Mouse (Mus musculus) heart, embryonic 16.5 days (tissue): Measurements from ENCODE around the gene Ssh3. TPM values are rescaled to one million over a fixed set of nuclear protein-coding genes. Genes with fewer than 3 reads are reported as not detected.

ENCODE experiments used
- ATAC-seq: fragments of 200-750 bp; cut with Nextera tagmentation; replicated peaks from 2 replicates; pipeline ENCODE4 v1.8.0; 2017; ENCODE audit warnings: moderate number of reproducible peaks; ENCODE audit not compliant: insufficient read depth, low FRiP score; ENCODE audit errors: extremely low read depth
- H3K27ac ChIP-seq: fragments of 300-500 bp; sonication (generic); 2 replicates; pipeline ENCODE4 v1.5.1; 2014; ENCODE audit warnings: mild to moderate bottlenecking, low read length, control low read depth, moderate library complexity
- H3K27me3 ChIP-seq: fragments of 300-500 bp; sonication (generic); 2 replicates; pipeline ENCODE4 v1.6.1; 2014; ENCODE audit warnings: low read length, mixed read lengths; ENCODE audit not compliant: control insufficient read depth, insufficient read depth
- H3K36me3 ChIP-seq: fragments of 300-500 bp; sonication (generic); 2 replicates; pipeline ENCODE4 v1.6.1; 2014; ENCODE audit not compliant: control insufficient read depth, insufficient read depth
- H3K4me1 ChIP-seq: fragments of 300-500 bp; sonication (generic); 2 replicates; pipeline ENCODE4 v1.6.1; 2014; ENCODE audit warnings: low read length, mixed read lengths; ENCODE audit not compliant: control insufficient read depth, insufficient read depth
- H3K4me2 ChIP-seq: fragments of 300-500 bp; sonication (generic); 2 replicates; pipeline ENCODE4 v1.6.1; 2014; ENCODE audit warnings: low read depth, mild to moderate bottlenecking, control low read depth, low read length
- H3K4me3 ChIP-seq: fragments of 300-500 bp; sonication (generic); 2 replicates; pipeline ENCODE4 v1.5.1; 2014; ENCODE audit warnings: mild to moderate bottlenecking, control low read depth, low read length
- H3K9ac ChIP-seq: fragments of 300-500 bp; sonication (generic); 2 replicates; pipeline ENCODE4 v1.6.1; 2014; ENCODE audit warnings: low read length, control low read depth
- H3K9me3 ChIP-seq: fragments of 300-500 bp; sonication (generic); replicated peaks from 2 replicates; pipeline ENCODE4 v1.6.1; 2016; ENCODE audit warnings: low read length; ENCODE audit not compliant: control insufficient read depth
- WGBS: fragments of 180-500 bp; shearing (Covaris S2); extraction: QIAGEN DNeasy Blood & Tissue Kit; methylation state at CpG from one replicate; pipeline ENCODE4 v1.1.7; 2014; 5-methylcytosine and 5-hydroxymethylcytosine counted together
- polyA plus RNA-seq: library from polyadenylated mRNA; unstranded; fragments of >200 nt; fragmentation: Nextera tagmentation; extraction: Ambion mirVana; gene quantifications from 2 replicates; pipeline ENCODE4 v1.2.1, GENCODE M21; 2015

Gene Ssh3
- polyA plus RNA-seq, 1 experiment from 2014 or later = 8.3 TPM

DNA sequence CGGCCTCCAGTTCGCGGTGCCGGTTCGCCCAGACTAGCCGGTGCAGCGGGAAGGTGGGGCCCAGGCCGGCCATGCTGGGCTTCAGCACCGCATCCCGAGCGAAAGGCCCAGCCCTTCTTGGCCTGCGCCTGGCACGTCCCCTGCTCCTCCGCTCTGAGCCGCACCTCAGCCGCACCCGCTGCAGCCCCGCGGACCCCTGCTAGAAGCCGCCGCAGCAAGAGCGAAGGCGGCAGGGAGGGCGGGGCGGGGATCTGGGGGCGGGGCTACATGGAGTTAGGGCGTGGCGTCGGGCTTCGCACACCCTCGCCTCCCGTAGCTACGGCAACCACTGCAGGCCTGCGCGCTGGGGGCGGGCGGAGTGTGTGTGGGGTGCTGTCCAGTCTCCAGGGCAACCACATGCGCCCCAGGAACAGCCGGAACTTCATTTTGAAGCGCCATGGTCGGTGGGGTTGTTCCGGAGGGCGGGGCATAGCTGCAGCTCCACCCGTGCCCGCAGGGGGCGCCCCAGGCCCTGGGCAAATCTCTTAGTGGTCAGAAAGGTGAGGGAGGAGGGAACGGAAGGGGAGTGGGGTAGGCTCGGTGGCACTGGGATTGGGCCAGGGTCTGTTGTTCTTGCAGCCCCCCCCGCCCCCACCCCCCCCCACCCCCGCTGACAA lies 14.0 kb upstream of the Ssh3 start, which contains the start of gene Ankrd13d:
Gene Ankrd13d (minus strand): TSS at position 240 of the 656 bp plus-strand sequence.
- Histone ChIP-seq H3K4me1 (no peaks in the 10 kb centered on the region; the same call in 1 of the 2 replicates), H3K9ac (peak within 1 kb of the TSS; percentile 72), H3K36me3 (peaks cover 25% of the 10 kb centered on the region), H3K27me3 (no peaks in the 10 kb centered on the region), H3K9me3 (0 out of 2 replicates have a peak, but pooled peaks cover 3% of the 10 kb centered on the region), H3K4me3 (peak within 1 kb of the TSS; percentile 65), H3K27ac (no peak within 1 kb of the TSS; the same call in 1 of the 2 replicates), H3K4me2 (peak within 1 kb of the TSS; percentile 84)
- 0% methylated on average over 48 of the region's 50 CpGs for WGBS
- peak; percentile 90 for ATAC-seq

DNA sequence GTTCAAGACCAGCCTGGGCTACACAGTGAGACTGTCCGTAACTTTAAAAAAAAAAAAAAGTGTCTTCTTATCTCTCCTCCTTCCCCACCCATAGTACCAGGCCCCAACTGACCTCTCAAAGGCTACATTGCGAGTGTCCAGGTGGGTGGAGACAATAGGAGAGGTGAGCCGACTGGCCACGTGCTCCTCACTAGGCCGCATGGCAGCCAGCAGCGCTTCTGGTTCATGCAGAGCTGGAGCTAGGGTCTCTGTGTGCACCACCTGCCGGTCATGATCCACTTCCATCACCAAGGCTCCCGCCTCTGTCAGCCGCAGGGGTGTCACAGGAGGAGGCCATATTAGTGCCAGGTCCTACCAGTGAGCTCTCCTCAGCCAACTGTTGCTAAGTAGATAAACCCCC lies 11.4 kb upstream of the Ssh3 start:
- no peak overlapping the region for H3K27ac ChIP-seq
- H3K4me2 ChIP-seq = no peak overlapping the region
- no peak for ATAC-seq
- WGBS = 90% methylated on average over 9 of the region's 9 CpGs
- H3K9me3 ChIP-seq = peaks cover 7% of the 10 kb centered on the region; the same call in 1 of the 2 replicates
- H3K9ac ChIP-seq = no peak overlapping the region
- H3K36me3 ChIP-seq = peaks cover 6% of the 10 kb centered on the region
- H3K4me1 ChIP-seq = no peaks in the 10 kb centered on the region; the same call in 1 of the 2 replicates
- no peak overlapping the region for H3K4me3 ChIP-seq
- H3K27me3 ChIP-seq = no peaks in the 10 kb centered on the region

- Histone ChIP-seq H3K9me3 (peaks cover 7% of the 10 kb centered on the region; the same call in 1 of the 2 replicates), H3K4me2 (no peak overlapping the region), H3K36me3 (peaks cover 5% of the 10 kb centered on the region; the same call in 1 of the 2 replicates), H3K9ac (no peak overlapping the region), H3K27ac (no peak overlapping the region), H3K4me3 (no peak overlapping the region), H3K27me3 (no peaks in the 10 kb centered on the region), H3K4me1 (no peaks in the 10 kb centered on the region; the same call in 1 of the 2 replicates)
- WGBS = 96% methylated on average over 1 of the region's 1 CpGs
- no peak for ATAC-seq
These were observed 10.5 kb upstream of the Ssh3 start for GRCm38 (mm10) chr19:4279487-4279886.

GRCm38 (mm10) chr19:4270972-4271371 lies 2.0 kb upstream of the Ssh3 start:
- no peak for ATAC-seq
- Histone ChIP-seq H3K4me1 (peaks cover 14% of the 10 kb centered on the region; the same call in 1 of the 2 replicates), H3K4me2 (no peak overlapping the region), H3K9me3 (peaks cover 2% of the 10 kb centered on the region; the same call in 1 of the 2 replicates), H3K4me3 (no peak overlapping the region), H3K27me3 (no peaks in the 10 kb centered on the region), H3K36me3 (peaks cover under 1% of the 10 kb centered on the region; the same call in 1 of the 2 replicates), H3K9ac (no peak overlapping the region), H3K27ac (no peak overlapping the region)
- 88% methylated on average over 11 of the region's 11 CpGs for WGBS

DNA sequence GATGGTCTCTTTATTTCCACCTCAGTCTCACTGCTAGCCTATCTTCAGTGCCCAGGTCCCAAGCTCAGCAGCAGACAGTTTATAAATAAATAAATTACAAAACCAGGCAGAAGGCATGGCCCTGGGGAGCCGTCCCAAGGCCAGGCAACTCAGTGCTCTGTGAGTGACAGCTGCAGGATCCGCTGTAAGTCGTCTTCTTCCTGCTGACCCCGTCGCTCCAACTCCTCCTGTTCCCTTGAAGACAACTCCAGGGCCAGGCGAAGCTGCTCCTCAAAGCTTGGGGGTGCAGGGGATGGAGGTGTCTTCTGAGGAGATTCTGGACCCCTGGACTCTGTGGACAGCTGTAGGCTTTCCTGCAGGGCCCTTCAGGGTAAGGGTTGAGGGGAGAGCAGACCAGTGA lies 1.2 kb upstream of the Ssh3 start:
- Histone ChIP-seq H3K36me3 (no peaks in the 10 kb centered on the region), H3K27ac (no peak overlapping the region), H3K27me3 (no peaks in the 10 kb centered on the region), H3K4me1 (peaks cover 14% of the 10 kb centered on the region; the same call in 1 of the 2 replicates), H3K4me2 (no peak overlapping the region), H3K9ac (no peak overlapping the region), H3K4me3 (no peak overlapping the region), H3K9me3 (no peaks in the 10 kb centered on the region)
- ATAC-seq = no peak
- WGBS = 65% methylated on average over 6 of the region's 6 CpGs

GRCm38 (mm10) chr19:4265956-4266355 lies 3.0 kb downstream of the Ssh3 start:
- Histone ChIP-seq H3K36me3 (no peaks in the 10 kb centered on the region), H3K4me3 (no peak overlapping the region), H3K9me3 (no peaks in the 10 kb centered on the region), H3K27ac (no peak overlapping the region), H3K4me2 (no peak overlapping the region), H3K9ac (no peak overlapping the region), H3K4me1 (peaks cover 14% of the 10 kb centered on the region; the same call in 1 of the 2 replicates), H3K27me3 (no peaks in the 10 kb centered on the region)
- ATAC-seq = no peak
- WGBS = 64% methylated on average over 4 of the region's 4 CpGs

DNA sequence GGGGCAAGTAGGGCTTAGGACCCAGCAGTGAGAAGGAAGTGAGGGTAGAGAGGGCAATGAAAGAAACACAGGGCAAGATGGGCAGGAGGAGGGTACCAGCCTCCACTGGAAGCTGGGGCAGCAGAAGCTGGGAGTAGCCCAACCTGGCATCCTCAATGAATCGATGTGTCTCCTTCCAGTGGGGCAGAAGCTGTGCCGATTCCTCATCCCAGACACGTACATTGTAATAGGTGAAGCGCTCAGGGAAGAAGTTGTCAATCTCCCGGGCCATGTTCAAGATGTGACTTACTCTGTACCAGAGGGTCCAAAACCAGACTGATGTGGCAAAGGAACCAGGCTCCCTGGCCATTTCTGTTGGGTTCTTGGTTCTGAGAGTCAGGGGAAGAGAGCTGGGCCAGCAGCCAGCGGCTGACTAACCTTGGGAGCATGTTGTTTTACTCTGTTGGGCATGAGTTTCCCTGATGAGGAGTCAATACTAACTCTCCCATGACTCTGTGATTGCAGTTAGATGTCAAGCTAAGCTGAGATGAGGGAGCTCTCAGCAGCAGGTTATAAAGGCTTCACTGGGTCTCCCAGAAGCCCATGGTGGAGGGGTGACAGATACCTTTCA lies 4.7 kb downstream of the Ssh3 start:
- Histone ChIP-seq H3K4me3 (no peak overlapping the region), H3K36me3 (no peaks in the 10 kb centered on the region), H3K9me3 (no peaks in the 10 kb centered on the region), H3K27me3 (no peaks in the 10 kb centered on the region), H3K27ac (no peak overlapping the region), H3K9ac (no peak overlapping the region), H3K4me2 (no peak overlapping the region), H3K4me1 (peaks cover 12% of the 10 kb centered on the region; the same call in 1 of the 2 replicates)
- ATAC-seq = no peak
- 90% methylated on average over 6 of the region's 6 CpGs for WGBS

DNA sequence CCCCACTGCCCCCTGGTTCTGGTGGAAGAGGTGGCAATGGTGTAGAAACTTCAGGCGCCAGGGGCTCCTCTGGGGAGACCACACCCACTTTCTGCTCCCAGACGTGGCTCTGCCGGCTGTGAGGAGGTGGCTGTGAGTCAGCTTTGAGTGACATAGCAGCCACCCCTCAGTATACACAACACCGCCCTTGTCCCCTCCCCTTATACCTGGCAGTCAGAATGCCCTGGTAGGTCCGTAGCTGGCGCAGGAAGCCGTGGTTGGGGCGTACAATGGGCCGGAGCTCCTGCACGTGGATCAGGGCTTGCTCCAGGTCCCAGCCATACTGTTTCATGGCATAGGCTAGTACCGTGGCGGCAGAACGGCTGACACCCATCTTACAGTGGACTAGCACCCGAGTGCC lies 5.3 kb downstream of the Ssh3 start:
- no peaks in the 10 kb centered on the region for H3K9me3 ChIP-seq
- H3K4me3 ChIP-seq = no peak overlapping the region
- H3K27ac ChIP-seq = no peak overlapping the region
- H3K27me3 ChIP-seq = no peaks in the 10 kb centered on the region
- H3K36me3 ChIP-seq = no peaks in the 10 kb centered on the region
- H3K4me2 ChIP-seq = no peak overlapping the region
- 66% methylated on average over 14 of the region's 14 CpGs for whole genome bisulfite sequencing
- H3K9ac ChIP-seq = no peak overlapping the region
- peaks cover 6% of the 10 kb centered on the region; the same call in 1 of the 2 replicates for H3K4me1 ChIP-seq
- no peak for ATAC-seq

DNA sequence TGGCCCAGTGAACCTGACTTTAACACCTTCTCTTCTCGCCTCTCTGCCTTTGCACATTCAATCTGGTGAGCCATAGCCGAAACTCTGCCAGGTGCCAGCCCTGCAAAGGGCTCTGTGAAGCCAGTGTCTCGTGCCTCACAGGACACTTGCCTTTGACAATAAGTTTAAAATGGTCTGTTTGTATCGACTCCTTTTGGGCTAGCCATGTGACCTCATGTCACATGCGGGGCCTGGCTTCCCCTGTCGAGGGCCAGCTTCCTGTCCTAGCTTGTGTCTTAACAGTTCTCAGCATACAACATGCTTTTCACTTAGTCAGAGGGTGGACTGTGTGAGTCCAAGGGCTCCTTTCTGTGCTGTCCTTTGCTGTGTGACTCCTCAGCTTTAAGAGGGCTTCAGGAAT lies 6.2 kb downstream of the Ssh3 start:
- H3K36me3 ChIP-seq = no peaks in the 10 kb centered on the region

More for the DNA sequence above, 6.2 kb downstream of the Ssh3 start:
- Histone ChIP-seq H3K27me3 (no peaks in the 10 kb centered on the region), H3K27ac (no peak overlapping the region), H3K9ac (no peak overlapping the region), H3K4me2 (no peak overlapping the region), H3K4me1 (no peaks in the 10 kb centered on the region), H3K4me3 (no peak overlapping the region), H3K9me3 (no peaks in the 10 kb centered on the region)
- 57% methylated on average over 6 of the region's 6 CpGs for WGBS
- ATAC-seq = no peak
